Mouse (Mus musculus) MEL (cell line): ENCODE data around the gene Slc25a42.

ENCODE experiments used
- CHD1 ChIP-seq: IDR thresholded peaks from 2 replicates; pipeline ENCODE4 v1.6.1; 2012; ENCODE audit warnings: low read depth, mild to moderate bottlenecking, inconsistent platforms, low read length, improper control_type of control experiment
- CHD2 ChIP-seq: IDR thresholded peaks from 2 replicates; pipeline ENCODE4 v1.6.1; 2011; ENCODE audit warnings: low read length, improper control_type of control experiment
- CTCF ChIP-seq, 3 experiments: IDR thresholded peaks in 2 of 3; conservative IDR thresholded peaks in 1 of 3; 2 replicates each; pipeline ENCODE4 v1.5.1; 2011 to 2012; ENCODE audit warnings: low read length in 3 of 3, low read depth in 2 of 3, mild to moderate bottlenecking in 2 of 3, improper control_type of control experiment in 1 of 3, inconsistent platforms in 1 of 3, mixed read lengths in 1 of 3, moderate library complexity in 1 of 3; ENCODE audit not compliant: control insufficient read depth in 1 of 3, insufficient read depth in 1 of 3, poor library complexity in 1 of 3, severe bottlenecking in 1 of 3
- EP300 ChIP-seq, 2 experiments: IDR thresholded peaks; 2 replicates each; pipeline ENCODE4 v1.6.1; 2011; ENCODE audit warnings: improper control_type of control experiment in 2 of 2, low read length in 2 of 2, low read depth in 1 of 2, mild to moderate bottlenecking in 1 of 2
- ETS1 ChIP-seq: IDR thresholded peaks from 2 replicates; pipeline ENCODE4 v1.6.1; 2012; ENCODE audit warnings: low read depth, mild to moderate bottlenecking, inconsistent platforms, low read length, improper control_type of control experiment, moderate library complexity
- MAFK ChIP-seq: IDR thresholded peaks from 2 replicates; pipeline ENCODE4 v1.6.1; 2011; ENCODE audit warnings: low read depth, mild to moderate bottlenecking, low read length, improper control_type of control experiment, borderline replicate concordance
- MAX ChIP-seq: IDR thresholded peaks from 2 replicates; pipeline ENCODE4 v1.6.1; 2011; ENCODE audit warnings: low read length, improper control_type of control experiment
- MXI1 ChIP-seq: IDR thresholded peaks from 2 replicates; pipeline ENCODE4 v1.6.1; 2011; ENCODE audit warnings: mild to moderate bottlenecking, low read depth, low read length, improper control_type of control experiment
- POLR2A ChIP-seq, 2 experiments: IDR thresholded peaks; 2 replicates each; pipeline ENCODE4 v1.6.1; 2011 to 2012; ENCODE audit warnings: low read length in 2 of 2, mild to moderate bottlenecking in 2 of 2, control low read depth in 1 of 2, improper control_type of control experiment in 1 of 2, low read depth in 1 of 2, moderate library complexity in 1 of 2; ENCODE audit not compliant: control insufficient read depth in 1 of 2, insufficient read depth in 1 of 2, poor library complexity in 1 of 2
- RCOR1 ChIP-seq: IDR thresholded peaks from 2 replicates; pipeline ENCODE4 v1.6.1; 2012; ENCODE audit warnings: low read depth, mild to moderate bottlenecking, inconsistent platforms, low read length, improper control_type of control experiment
- SIN3A ChIP-seq: IDR thresholded peaks from 2 replicates; pipeline ENCODE4 v1.6.1; 2012; ENCODE audit warnings: low read length, improper control_type of control experiment, inconsistent platforms
- TCF12 ChIP-seq: IDR thresholded peaks from 2 replicates; pipeline ENCODE4 v1.6.1; 2014; ENCODE audit warnings: low read depth, mild to moderate bottlenecking, inconsistent platforms, low read length, improper control_type of control experiment, moderate library complexity
- ZC3H11A ChIP-seq: IDR thresholded peaks from 2 replicates; pipeline ENCODE4 v1.6.1; 2012; ENCODE audit warnings: low read depth, mild to moderate bottlenecking, inconsistent platforms, low read length, improper control_type of control experiment

- TF ChIP-seq CTCF (IDR thresholded peaks at IDR 0.05 in 2 of 3, conservative IDR thresholded peaks at IDR 0.05 in 1 of 3; ENCODE audit: control insufficient read depth in 1 of 3, insufficient read depth in 1 of 3, low read depth in 2 of 3, low read length in 3 of 3, poor library complexity in 1 of 3, severe bottlenecking in 1 of 3) (no peak), MXI1 (no peak), POLR2A (IDR thresholded peaks at IDR 0.05; ENCODE audit: control insufficient read depth in 1 of 2, insufficient read depth in 1 of 2, low read depth in 1 of 2, low read length in 2 of 2, poor library complexity in 1 of 2) (no peak), EP300 (IDR thresholded peaks at IDR 0.05; ENCODE audit: low read depth in 1 of 2, low read length in 2 of 2) (no peak), SIN3A (no peak), ETS1 (no peak), MAX (no peak), RCOR1 (no peak), ZC3H11A (no peak), CHD1 (no peak), TCF12 (no peak), CHD2 (no peak), MAFK (no peak)
Observed at GRCm38 (mm10) chr8:70157240-70157800, 54.8 kb downstream of the Slc25a42 start.
